Mouse (Mus musculus) midbrain, embryonic 14.5 days (tissue): ENCODE measurements around the gene Fam169b. TPM values are rescaled to one million over a fixed set of nuclear protein-coding genes. Genes with fewer than 3 reads are reported as not detected.

Experiments
- ATAC-seq: fragments of 200-750 bp; cut with Nextera tagmentation; 2 replicates; pipeline ENCODE4 v1.8.0; 2017; ENCODE audit warnings: moderate number of reproducible peaks, moderate library complexity; ENCODE audit not compliant: low FRiP score, low TSS enrichment
- DNase-seq: peaks from one replicate; pipeline ENCODE4 v3.0.0-alpha.2; 2015
- H3K27ac ChIP-seq: fragments of 300-500 bp; sonication (generic); replicated peaks from 2 replicates; pipeline ENCODE4 v1.5.1; 2014; ENCODE audit warnings: mild to moderate bottlenecking, low read depth, low read length, moderate library complexity
- H3K27me3 ChIP-seq: fragments of 300-500 bp; sonication (generic); 2 replicates; pipeline ENCODE4 v1.6.1; 2014; ENCODE audit warnings: low read length, control low read depth, mixed read lengths; ENCODE audit not compliant: control insufficient read depth, insufficient read depth
- H3K36me3 ChIP-seq: fragments of 300-500 bp; sonication (generic); 2 replicates; pipeline ENCODE4 v1.6.1; 2014; ENCODE audit warnings: low read length, control low read depth; ENCODE audit not compliant: control insufficient read depth, insufficient read depth
- H3K4me1 ChIP-seq: fragments of 300-500 bp; sonication (generic); 2 replicates; pipeline ENCODE4 v1.6.1; 2014; ENCODE audit warnings: mild to moderate bottlenecking, antibody characterized with exemption, low read length, control low read depth; ENCODE audit not compliant: control insufficient read depth, insufficient read depth
- H3K4me2 ChIP-seq: fragments of 300-500 bp; sonication (generic); 2 replicates; pipeline ENCODE4 v1.6.1; 2014; ENCODE audit warnings: mild to moderate bottlenecking, low read length, moderate library complexity
- H3K4me3 ChIP-seq: fragments of 300-500 bp; sonication (generic); replicated peaks from 2 replicates; pipeline ENCODE4 v1.5.1; 2014; ENCODE audit warnings: low read depth, low read length
- H3K9ac ChIP-seq: fragments of 300-500 bp; sonication (generic); replicated peaks from 2 replicates; pipeline ENCODE4 v1.6.1; 2014; ENCODE audit warnings: mild to moderate bottlenecking, low read length, moderate library complexity
- H3K9me3 ChIP-seq: fragments of 300-500 bp; sonication (generic); 2 replicates; pipeline ENCODE4 v1.6.1; 2016; ENCODE audit warnings: low read length, control low read depth, mixed read lengths; ENCODE audit not compliant: control insufficient read depth
- WGBS: fragments of 180-500 bp; shearing (Covaris S2); extraction: QIAGEN DNeasy Blood & Tissue Kit; methylation state at CpG from one replicate; pipeline ENCODE4 v1.1.7; 2014; 5-methylcytosine and 5-hydroxymethylcytosine counted together
- polyA plus RNA-seq: library from polyadenylated mRNA; unstranded; fragments of >200 nt; fragmentation: Nextera tagmentation; extraction: Ambion mirVana; gene quantifications from 2 replicates; pipeline ENCODE4 v1.2.1, GENCODE M21; 2014

The Fam169b gene
- 0.08 TPM in 1 of 2 replicates, not detected in the other for polyA plus RNA-seq

GRCm38 (mm10) chr7:68273515-68273914, at the start of gene Fam169b:
Fam169b (plus strand) TSS chr7:68273839.
- H3K4me2 ChIP-seq: no peak within 1 kb of the TSS
- H3K9ac ChIP-seq: no peak within 1 kb of the TSS
- ATAC-seq (no peak), DNase-seq (no peak)
- H3K36me3 ChIP-seq: no peaks in the 10 kb centered on the region
- H3K27ac ChIP-seq: no peak within 1 kb of the TSS
- 0 out of 2 replicates have a peak, but pooled peaks cover 8% of the 10 kb centered on the region for H3K4me1 ChIP-seq
- H3K9me3 ChIP-seq: no peaks in the 10 kb centered on the region
- H3K4me3 ChIP-seq: no peak within 1 kb of the TSS
- H3K27me3 ChIP-seq: peaks cover 5% of the 10 kb centered on the region

GRCm38 (mm10) chr7:68224006-68224405, 49.6 kb upstream of the Fam169b start:
- no peak overlapping the region for H3K4me3 ChIP-seq
- peaks cover 13% of the 10 kb centered on the region; the same call in 1 of the 2 replicates for H3K4me1 ChIP-seq
- H3K9ac ChIP-seq: no peak overlapping the region
- 92% methylated on average over 5 of the region's 5 CpGs for WGBS
- H3K27ac ChIP-seq: peak overlapping the region; percentile 76
- ATAC-seq: no peak
- DNase-seq: no peak
- no peaks in the 10 kb centered on the region for H3K9me3 ChIP-seq
- peaks cover 48% of the 10 kb centered on the region for H3K36me3 ChIP-seq
- H3K27me3 ChIP-seq: no peaks in the 10 kb centered on the region
- H3K4me2 ChIP-seq: no peak overlapping the region

- H3K9ac ChIP-seq: no peak overlapping the region
- peaks cover 45% of the 10 kb centered on the region for H3K36me3 ChIP-seq
- no peak for ATAC-seq
- no peak overlapping the region for H3K4me2 ChIP-seq
- 93% methylated on average over 9 of the region's 9 CpGs for WGBS
- H3K27me3 ChIP-seq: no peaks in the 10 kb centered on the region
- H3K4me1 ChIP-seq: peaks cover 13% of the 10 kb centered on the region; the same call in 1 of the 2 replicates
- no peaks in the 10 kb centered on the region for H3K9me3 ChIP-seq
- 0 out of 2 replicates have a peak overlapping the region, but pooled peaks have one; percentile 1 for H3K27ac ChIP-seq
- H3K4me3 ChIP-seq: no peak overlapping the region
- no peak for DNase-seq
Measured at GRCm38 (mm10) chr7:68225427-68226054, 48.1 kb upstream of the Fam169b start.

GRCm38 (mm10) chr7:68227021-68227420, 46.6 kb upstream of the Fam169b start:
- ATAC-seq: no peak
- 77% methylated on average over 11 of the region's 11 CpGs for WGBS
- Histone ChIP-seq H3K27me3 (no peaks in the 10 kb centered on the region), H3K9ac (no peak overlapping the region), H3K4me3 (no peak overlapping the region), H3K36me3 (peaks cover 49% of the 10 kb centered on the region), H3K27ac (no peak overlapping the region), H3K9me3 (no peaks in the 10 kb centered on the region), H3K4me2 (no peak overlapping the region), H3K4me1 (peaks cover 13% of the 10 kb centered on the region; the same call in 1 of the 2 replicates)
- DNase-seq: no peak

GRCm38 (mm10) chr7:68227621-68228020, 46.0 kb upstream of the Fam169b start:
- Histone ChIP-seq H3K27me3 (no peaks in the 10 kb centered on the region), H3K4me3 (no peak overlapping the region), H3K9ac (no peak overlapping the region), H3K27ac (no peak overlapping the region), H3K9me3 (no peaks in the 10 kb centered on the region), H3K36me3 (peaks cover 43% of the 10 kb centered on the region), H3K4me1 (peaks cover 11% of the 10 kb centered on the region; the same call in 1 of the 2 replicates), H3K4me2 (no peak overlapping the region)
- no peak for DNase-seq
- 88% methylated on average over 4 of the region's 4 CpGs for WGBS
- no peak for ATAC-seq

- WGBS: 36% methylated on average over 6 of the region's 6 CpGs
- H3K36me3 ChIP-seq: peaks cover 42% of the 10 kb centered on the region
- H3K4me3 ChIP-seq: no peak overlapping the region
- no peaks in the 10 kb centered on the region for H3K9me3 ChIP-seq
- H3K27ac ChIP-seq: no peak overlapping the region; the same call in 1 of the 2 replicates
- peaks cover 5% of the 10 kb centered on the region; the same call in 1 of the 2 replicates for H3K4me1 ChIP-seq
- ATAC-seq (no peak), DNase-seq (peak; percentile 43)
- H3K9ac ChIP-seq: no peak overlapping the region
- no peaks in the 10 kb centered on the region for H3K27me3 ChIP-seq
- H3K4me2 ChIP-seq: no peak overlapping the region
Measured at GRCm38 (mm10) chr7:68228491-68228890, 45.1 kb upstream of the Fam169b start.

GRCm38 (mm10) chr7:68230831-68231230, 42.8 kb upstream of the Fam169b start:
- no peak overlapping the region for H3K4me2 ChIP-seq
- no peak overlapping the region for H3K9ac ChIP-seq
- H3K27ac ChIP-seq: no peak overlapping the region
- no peak for DNase-seq
- peaks cover 32% of the 10 kb centered on the region for H3K36me3 ChIP-seq
- H3K4me3 ChIP-seq: no peak overlapping the region
- peaks cover 12% of the 10 kb centered on the region; the same call in 1 of the 2 replicates for H3K4me1 ChIP-seq
- ATAC-seq: no peak
- no peaks in the 10 kb centered on the region for H3K27me3 ChIP-seq
- 89% methylated on average over 9 of the region's 9 CpGs for WGBS
- no peaks in the 10 kb centered on the region for H3K9me3 ChIP-seq

GRCm38 (mm10) chr7:68232521-68232920, 41.1 kb upstream of the Fam169b start:
- no peak for DNase-seq
- no peak overlapping the region for H3K9ac ChIP-seq
- H3K9me3 ChIP-seq: no peaks in the 10 kb centered on the region
- no peak for ATAC-seq
- H3K4me2 ChIP-seq: no peak overlapping the region
- H3K36me3 ChIP-seq: peaks cover 22% of the 10 kb centered on the region
- 90% methylated on average over 5 of the region's 5 CpGs for WGBS
- no peak overlapping the region for H3K4me3 ChIP-seq
- H3K4me1 ChIP-seq: peaks cover 16% of the 10 kb centered on the region; the same call in 1 of the 2 replicates
- H3K27me3 ChIP-seq: no peaks in the 10 kb centered on the region
- no peak overlapping the region for H3K27ac ChIP-seq
